Mouse (Mus musculus) left cerebral cortex, adult 8-10 months (tissue): ENCODE data around the gene Vmn1r86. TPM values are rescaled to one million over a fixed set of nuclear protein-coding genes. Genes with fewer than 3 reads are reported as not detected.
A peak's percentile ranks its signal among the peaks of the same experiment; 100 is the strongest.
"Not testable (repeated sequence)": the region's sequence is repeated elsewhere in the genome, so short reads cannot be mapped to it uniquely, and the experiment has no call there.

Experiments
- DNase-seq, 2 experiments: peaks; one replicate each; pipeline ENCODE4 v3.0.0; 2022; ENCODE audit warnings: low spot score in 2 of 2
- total RNA-seq, 4 experiments: library from RNA; stranded (reverse); gene quantifications; 2 replicates each; pipeline ENCODE4 v1.2.4; 2022

Gene Vmn1r86
- not detected for total RNA-seq

GRCm38 (mm10) chr7:13119817-13120216 is at the start of gene Vmn1r86:
Vmn1r86 (minus strand) TSS chr7:13119917.
- no peak for DNase-seq

DNA sequence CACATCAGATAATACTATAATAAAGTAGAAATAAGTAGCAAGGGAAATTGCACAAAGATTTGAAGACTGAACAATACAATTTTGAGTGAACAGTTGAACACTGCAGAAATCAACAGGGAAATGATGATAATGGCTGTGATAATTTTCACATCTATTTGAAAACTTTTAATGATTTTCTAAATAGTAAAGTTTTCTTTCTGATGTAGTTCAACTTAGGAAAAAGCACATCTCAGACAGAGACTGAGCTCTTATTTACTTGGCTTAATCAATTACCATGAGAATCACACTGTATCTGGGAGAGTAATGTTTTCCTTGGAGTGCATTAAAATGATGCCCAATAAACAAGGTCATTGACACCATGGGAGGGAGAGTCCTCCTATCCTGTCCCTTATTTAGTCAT is 39.6 kb upstream of the Vmn1r86 start, which contains the start of gene Vmn1r88:
Gene Vmn1r88 (plus strand): TSS at position 301 of the 400 bp plus-strand sequence.
- DNase-seq: no peak

- no peak for DNase-seq
Observed at GRCm38 (mm10) chr7:13140057-13140456, 20.3 kb upstream of the Vmn1r86 start, which contains the start of gene Vmn1r87. Vmn1r87 (minus strand) TSS chr7:13140157.

DNA sequence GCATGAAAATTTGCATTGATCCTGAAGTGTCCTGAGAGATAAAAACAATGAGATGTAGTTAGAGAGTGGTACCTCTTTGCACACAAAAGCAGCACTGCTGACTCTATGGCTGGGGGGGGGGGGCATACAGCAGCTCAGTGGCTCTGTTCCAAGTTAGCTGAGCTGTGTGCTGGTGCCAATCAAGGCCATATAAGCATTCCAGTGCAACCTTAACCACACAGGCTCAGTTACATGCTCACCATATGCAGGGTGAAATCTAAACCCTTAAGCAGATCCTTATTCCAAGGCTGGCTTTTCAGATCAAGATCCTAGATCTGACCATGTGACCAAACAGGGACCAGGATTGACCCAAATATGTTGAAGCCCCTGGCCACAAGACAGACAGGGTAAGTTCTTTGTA is 17.6 kb upstream of the Vmn1r86 start:
- DNase-seq: no peak

GRCm38 (mm10) chr7:13131856-13132255 is 12.1 kb upstream of the Vmn1r86 start:
- DNase-seq: no peak

DNA sequence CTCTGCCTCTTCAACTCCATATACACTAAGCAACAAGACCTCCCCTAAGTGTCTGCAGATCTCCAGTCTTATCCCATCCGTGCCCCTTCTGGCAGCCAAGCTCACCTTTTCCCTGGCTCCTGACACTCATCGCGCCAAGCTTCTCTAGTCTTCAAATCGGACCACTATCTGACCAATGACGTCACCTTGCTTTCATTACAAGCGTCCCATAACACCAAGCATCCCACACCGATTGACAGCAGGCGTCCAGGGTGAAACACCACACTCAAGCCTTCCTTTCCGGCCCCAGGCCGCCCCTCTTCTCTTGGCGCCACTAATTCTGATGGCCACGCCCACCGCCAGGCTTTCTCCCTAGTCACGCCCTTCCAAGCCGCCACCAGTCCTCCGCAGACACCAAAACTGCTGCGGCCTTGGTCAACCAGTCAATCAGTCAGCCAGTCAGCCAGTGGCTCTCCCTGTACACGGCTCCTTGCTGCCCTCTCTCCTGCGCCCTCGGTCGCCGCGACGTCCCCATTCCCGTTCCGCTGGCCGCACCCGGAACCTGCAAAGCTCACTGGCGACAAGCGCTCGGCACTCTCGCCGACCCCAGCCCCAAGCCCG is 3.9 kb upstream of the Vmn1r86 start:
- peak in 1 of 2 experiments; percentile 1 for DNase-seq

- DNase-seq: no peak
Observed at GRCm38 (mm10) chr7:13095073-13095472, 24.6 kb downstream of the Vmn1r86 start, which contains the start of gene Vmn1r85. Vmn1r85 (minus strand) TSS chr7:13095173.

DNA sequence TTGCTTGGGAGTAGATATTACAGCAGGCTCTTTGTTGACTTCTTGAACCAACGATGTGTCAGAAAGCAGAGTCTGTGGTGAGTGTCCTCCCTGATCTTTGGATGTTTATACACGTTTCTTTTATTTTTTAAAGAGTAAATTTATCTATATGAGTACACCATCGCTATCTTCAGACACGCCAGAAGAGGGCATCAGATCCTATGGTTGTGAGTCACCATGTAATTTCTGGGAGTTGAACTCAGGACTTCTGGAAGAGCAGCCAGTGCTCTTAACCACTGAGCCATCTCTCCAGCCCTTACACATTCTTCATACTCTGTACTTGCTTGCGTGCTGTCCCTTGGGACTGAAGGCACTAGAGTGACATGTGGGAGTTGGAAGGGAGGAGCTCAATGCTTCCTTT is 47.4 kb downstream of the Vmn1r86 start:
- DNase-seq: no peak

- DNase-seq: not testable (repeated sequence)
Observed at GRCm38 (mm10) chr7:13063399-13063798, 56.3 kb downstream of the Vmn1r86 start.

GRCm38 (mm10) chr7:13059536-13059935 is 60.2 kb downstream of the Vmn1r86 start:
- DNase-seq: no peak

GRCm38 (mm10) chr7:13056913-13057700 is 62.6 kb downstream of the Vmn1r86 start:
- no peak for DNase-seq

GRCm38 (mm10) chr7:13054287-13055010 is 65.3 kb downstream of the Vmn1r86 start, which contains the start of gene Mzf1:
Mzf1 (minus strand) TSS chr7:13054764.
- peak; percentile 90 to 98 for DNase-seq

- DNase-seq: peak in 1 of 2 experiments; percentile 50
Observed at GRCm38 (mm10) chr7:13053961-13054286, 65.8 kb downstream of the Vmn1r86 start.

DNA sequence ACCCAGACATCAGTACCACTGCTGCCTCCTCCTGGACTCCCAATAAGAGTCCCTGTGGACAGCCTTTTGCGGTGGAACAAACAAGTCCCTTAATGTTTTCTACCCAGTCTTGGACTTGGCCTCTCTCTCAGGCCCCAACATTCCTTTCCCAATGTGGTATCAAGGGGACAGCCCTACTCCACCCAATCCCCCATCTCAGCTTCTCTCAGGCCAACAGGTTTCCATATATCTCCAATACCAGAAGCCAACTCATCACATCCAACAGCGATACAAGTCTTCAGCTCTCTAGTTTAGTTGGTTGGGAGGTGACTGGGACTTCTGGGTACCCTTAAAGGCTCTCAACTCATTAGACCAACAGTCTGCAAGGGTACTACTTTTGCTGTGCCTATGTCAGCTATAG is 66.2 kb downstream of the Vmn1r86 start:
- no peak for DNase-seq

DNA sequence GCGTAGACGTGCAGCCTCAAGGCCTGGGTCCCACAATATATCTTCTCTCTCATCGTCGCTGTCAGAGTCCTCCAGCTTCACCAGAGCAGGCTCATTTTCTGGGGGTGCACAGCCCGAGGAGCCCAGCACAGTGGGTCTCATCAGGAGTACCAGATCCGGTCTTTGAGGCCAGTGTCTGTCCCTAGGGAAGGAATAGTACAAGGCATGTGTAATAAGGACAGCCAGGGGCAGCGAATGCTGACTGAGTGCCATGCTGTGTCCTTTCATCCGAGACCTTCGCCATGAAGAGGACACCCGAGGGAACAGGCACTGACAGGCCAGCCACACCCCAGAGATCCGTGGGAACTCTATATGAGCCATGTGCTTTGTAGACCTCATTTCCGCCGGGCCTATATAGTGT is 66.7 kb downstream of the Vmn1r86 start:
- no peak for DNase-seq

Other genes starting within 250 kb of the Vmn1r86 start
- 1 to 10 TPM; 7.2 to 8.7 (median 7.8) TPM for gene Zfp128, start 238.7 kb downstream of the Vmn1r86 start, total RNA-seq
- 10 to 100 TPM; 12.7 to 15.0 (median 13.7) TPM for gene Zscan22, start 222.1 kb downstream of the Vmn1r86 start, total RNA-seq
- gene Rps5, start 197.6 kb downstream of the Vmn1r86 start, total RNA-seq: 100 to 1,000 TPM; 432 to 451 (median 444) TPM
- 1 to 10 TPM in 3 of 4 experiments, under 1 TPM in 1; 0.98 to 1.5 (median 1.2) TPM for gene Rnf225, start 192.5 kb downstream of the Vmn1r86 start, total RNA-seq
- 10 to 100 TPM in 1 of 4 experiments, 1 to 10 TPM in 3; 9.2 to 10.1 (median 9.7) TPM for gene Zfp324, start 154.1 kb downstream of the Vmn1r86 start, total RNA-seq
- 10 to 100 TPM in 1 of 4 experiments, 1 to 10 TPM in 3; 6.7 to 10.2 (median 8.6) TPM for gene Zfp446, start 142.1 kb downstream of the Vmn1r86 start, total RNA-seq
- under 1 TPM in 1 of 4 experiments, not detected in 3; 0.37 TPM for gene Slc27a5, start 121.7 kb downstream of the Vmn1r86 start, total RNA-seq
- 100 to 1,000 TPM; 218 to 241 (median 229) TPM for gene Trim28, start 120.8 kb downstream of the Vmn1r86 start, total RNA-seq
- 10 to 100 TPM; 34.2 to 36.9 (median 34.3) TPM for gene Zbtb45, start 109.9 kb downstream of the Vmn1r86 start, total RNA-seq
- gene Chmp2a, start 85.1 kb downstream of the Vmn1r86 start, total RNA-seq: 100 to 1,000 TPM; 152 to 158 (median 152) TPM
- 100 to 1,000 TPM; 220 to 248 (median 229) TPM for gene Ube2m, start 81.6 kb downstream of the Vmn1r86 start, total RNA-seq
- gene Mzf1, start 65.2 kb downstream of the Vmn1r86 start, total RNA-seq: 10 to 100 TPM; 12.2 to 14.3 (median 13.1) TPM
- gene Vmn1r85, start 24.7 kb downstream of the Vmn1r86 start, total RNA-seq: under 1 TPM in 1 of 4 experiments, not detected in 3; 0.05 TPM
- gene Vmn1r87, start 20.2 kb upstream of the Vmn1r86 start, total RNA-seq: not detected
- under 1 TPM; 0.11 to 0.22 (median 0.17) TPM for gene Vmn1r88, start 39.7 kb upstream of the Vmn1r86 start, total RNA-seq
- gene Vmn1r89, start 93.1 kb upstream of the Vmn1r86 start, total RNA-seq: not detected
- gene Lig1, start 157.4 kb upstream of the Vmn1r86 start, total RNA-seq: 10 to 100 TPM in 3 of 4 experiments, 1 to 10 TPM in 1; 9.0 to 10.7 (median 10.6) TPM
- gene Zswim9, start 158.8 kb upstream of the Vmn1r86 start, total RNA-seq: 10 to 100 TPM; 14.6 to 17.4 (median 15.5) TPM
- gene Pla2g4c, start 204.7 kb upstream of the Vmn1r86 start, total RNA-seq: under 1 TPM; 0.16 to 0.59 (median 0.42) TPM